Mouse (Mus musculus): ENCODE measurements at regions not wholly inside any gene's neighbourhood (a gene's known extent, or its start where the extent isn't known, plus 50 kb on each side); places are given as distances from the start of the nearest gene placed in this dataset.

GRCm38 (mm10) chr19:56029428-56030281 lies 257.3 kb upstream of the Habp2 start:
- Histone ChIP-seq H3K9ac (replicated peaks; ENCODE audit: low read length) (peak overlapping the region; percentile 14), H3K27ac (replicated peaks; ENCODE audit: low read depth, low read length) (peak overlapping the region; percentile 84), H3K4me2 (ENCODE audit: low read length) (0 out of 2 replicates have a peak overlapping the region, but pooled peaks have one; percentile 6), H3K4me3 (replicated peaks; ENCODE audit: low read depth, low read length) (no peak overlapping the region), H3K36me3 (ENCODE audit: control insufficient read depth, insufficient read depth, low read length) (no peaks in the 10 kb centered on the region), H3K4me1 (ENCODE audit: control insufficient read depth, insufficient read depth, low read length) (peaks cover 10% of the 10 kb centered on the region), H3K27me3 (ENCODE audit: control insufficient read depth, insufficient read depth, low read length) (no peaks in the 10 kb centered on the region), H3K9me3 (ENCODE audit: control insufficient read depth, low read length) (peaks cover 10% of the 10 kb centered on the region; the same call in 1 of the 2 replicates)
- WGBS = 9% methylated on average over 21 of the region's 21 CpGs
- peak; percentile 75 for DNase-seq
- peak; percentile 86 for ATAC-seq (ENCODE audit: low FRiP score, low TSS enrichment)

DNA sequence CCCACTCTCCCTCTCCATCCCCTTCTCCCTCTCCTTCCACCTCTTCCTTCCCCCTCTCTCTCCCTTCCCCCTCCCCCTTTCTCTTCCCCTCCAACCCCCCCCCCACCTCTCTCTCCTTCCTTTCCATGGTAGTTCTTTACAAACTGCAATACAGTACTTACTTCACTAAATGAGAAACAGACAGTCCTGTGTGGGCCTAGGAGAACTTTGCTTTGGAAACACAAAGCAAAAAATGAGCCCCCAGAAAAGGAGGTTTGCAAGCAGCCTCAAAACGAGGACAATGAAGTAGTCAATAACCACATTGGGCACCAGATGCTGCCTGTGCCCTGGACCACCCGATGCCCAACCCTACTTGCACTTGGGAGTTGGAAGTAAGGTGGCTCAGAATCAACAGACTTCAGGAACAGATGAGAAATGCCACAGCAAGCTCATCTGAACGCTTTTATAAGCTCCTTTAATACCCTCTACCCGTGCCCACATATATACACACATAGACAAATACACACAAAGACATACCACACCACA lies 256.5 kb upstream of the Habp2 start:
- Histone ChIP-seq H3K4me2 (ENCODE audit: low read length) (no peak overlapping the region), H3K9me3 (ENCODE audit: control insufficient read depth, low read length) (peaks cover 10% of the 10 kb centered on the region; the same call in 1 of the 2 replicates), H3K4me3 (replicated peaks; ENCODE audit: low read depth, low read length) (no peak overlapping the region), H3K36me3 (ENCODE audit: control insufficient read depth, insufficient read depth, low read length) (no peaks in the 10 kb centered on the region), H3K27me3 (ENCODE audit: control insufficient read depth, insufficient read depth, low read length) (no peaks in the 10 kb centered on the region), H3K4me1 (ENCODE audit: control insufficient read depth, insufficient read depth, low read length) (peaks cover 10% of the 10 kb centered on the region), H3K27ac (replicated peaks; ENCODE audit: low read depth, low read length) (peak overlapping the region; percentile 84; the same call in 1 of the 2 replicates), H3K9ac (replicated peaks; ENCODE audit: low read length) (no peak overlapping the region)
- no peak for DNase-seq
- no peak for ATAC-seq (ENCODE audit: low FRiP score, low TSS enrichment)
- WGBS = 60% methylated on average over 4 of the region's 4 CpGs

DNA sequence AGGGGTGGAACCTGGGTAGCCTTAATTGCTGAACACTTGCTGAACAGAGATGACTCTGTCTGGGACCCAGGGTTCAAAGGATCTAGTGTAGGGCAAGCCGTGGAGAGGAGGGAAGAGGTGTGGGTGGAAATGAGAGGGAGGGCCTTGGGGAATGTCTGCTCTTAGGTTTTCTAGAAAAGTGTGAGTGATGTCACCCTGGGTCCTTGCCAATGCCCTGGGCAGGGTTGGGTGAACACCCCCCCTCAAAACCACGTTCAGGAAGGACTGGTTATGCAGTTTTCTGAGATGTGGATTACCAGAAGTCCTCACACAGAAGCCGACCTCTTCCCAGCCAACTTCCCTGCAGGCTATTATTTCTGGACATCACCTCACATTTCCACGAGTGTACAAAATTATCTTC lies 252.4 kb upstream of the Habp2 start:
- Histone ChIP-seq H3K27me3 (ENCODE audit: control insufficient read depth, insufficient read depth, low read length) (no peaks in the 10 kb centered on the region), H3K27ac (replicated peaks; ENCODE audit: low read depth, low read length) (no peak overlapping the region), H3K4me3 (replicated peaks; ENCODE audit: low read depth, low read length) (no peak overlapping the region), H3K9ac (replicated peaks; ENCODE audit: low read length) (no peak overlapping the region), H3K36me3 (ENCODE audit: control insufficient read depth, insufficient read depth, low read length) (no peaks in the 10 kb centered on the region), H3K4me1 (ENCODE audit: control insufficient read depth, insufficient read depth, low read length) (peaks cover 10% of the 10 kb centered on the region), H3K4me2 (ENCODE audit: low read length) (no peak overlapping the region), H3K9me3 (ENCODE audit: control insufficient read depth, low read length) (no peaks in the 10 kb centered on the region)
- WGBS = 74% methylated on average over 4 of the region's 4 CpGs
- no peak for DNase-seq
- no peak for ATAC-seq (ENCODE audit: low FRiP score, low TSS enrichment)

- Histone ChIP-seq H3K27me3 (ENCODE audit: control insufficient read depth, insufficient read depth, low read length) (no peaks in the 10 kb centered on the region), H3K36me3 (ENCODE audit: control insufficient read depth, insufficient read depth, low read length) (no peaks in the 10 kb centered on the region), H3K4me3 (replicated peaks; ENCODE audit: low read depth, low read length) (no peak overlapping the region), H3K4me2 (ENCODE audit: low read length) (no peak overlapping the region), H3K4me1 (ENCODE audit: control insufficient read depth, insufficient read depth, low read length) (peaks cover 11% of the 10 kb centered on the region), H3K27ac (replicated peaks; ENCODE audit: low read depth, low read length) (no peak overlapping the region), H3K9ac (replicated peaks; ENCODE audit: low read length) (no peak overlapping the region), H3K9me3 (ENCODE audit: control insufficient read depth, low read length) (no peaks in the 10 kb centered on the region)
- DNase-seq (no peak), ATAC-seq (ENCODE audit: low FRiP score, low TSS enrichment) (no peak)
- WGBS = 76% methylated on average over 3 of the region's 3 CpGs
Measured at GRCm38 (mm10) chr19:56037584-56037983, 249.4 kb upstream of the Habp2 start.

DNA sequence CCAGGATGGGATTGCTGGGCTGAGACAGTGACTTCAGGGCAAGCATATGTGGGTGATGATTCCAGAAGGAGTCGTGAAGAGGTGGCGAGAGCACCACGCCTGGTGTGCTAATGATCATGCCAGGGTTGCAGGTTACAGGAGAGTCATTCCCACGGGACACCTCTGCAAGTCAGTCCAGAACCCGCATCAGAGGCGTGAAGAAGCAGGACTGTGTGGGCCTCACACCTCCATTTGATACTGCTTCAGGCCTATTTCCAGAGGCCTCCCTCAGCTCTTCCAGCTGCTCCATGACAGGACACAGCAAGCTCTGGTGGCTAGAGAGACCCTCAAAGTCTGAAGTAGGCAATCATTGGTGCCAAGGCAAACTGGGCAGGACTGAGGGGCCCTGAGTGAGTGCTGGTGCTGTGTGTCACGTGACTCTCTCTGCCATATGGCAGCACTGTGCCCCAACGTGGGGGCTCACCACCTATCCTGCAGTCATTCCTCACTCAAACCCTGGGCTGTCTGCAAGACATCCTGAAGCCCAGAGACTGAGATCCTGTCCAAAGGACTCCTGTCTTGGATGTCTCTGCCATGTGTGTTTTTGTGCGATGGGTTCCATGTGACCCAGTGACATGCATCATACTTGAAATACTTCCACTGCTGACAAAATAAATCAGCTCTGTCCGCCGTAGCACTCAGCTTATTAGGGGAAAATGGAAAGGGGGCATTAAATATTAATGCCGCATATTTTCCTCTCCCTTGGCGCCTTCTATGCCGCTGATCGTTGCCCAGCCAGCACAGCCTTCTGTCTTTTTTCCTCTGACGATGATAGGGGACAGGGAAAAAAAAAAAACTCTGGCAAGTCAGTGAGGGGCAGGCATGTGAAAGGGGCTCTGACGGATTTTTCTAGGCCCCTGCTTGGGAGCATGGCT lies 247.6 kb upstream of the Habp2 start:
- H3K4me1 ChIP-seq (ENCODE audit: control insufficient read depth, insufficient read depth, low read length) = peaks cover 11% of the 10 kb centered on the region
- no peak overlapping the region for H3K4me2 ChIP-seq (ENCODE audit: low read length)
- H3K27me3 ChIP-seq (ENCODE audit: control insufficient read depth, insufficient read depth, low read length) = no peaks in the 10 kb centered on the region
- no peak overlapping the region for H3K9ac ChIP-seq (replicated peaks; ENCODE audit: low read length)
- WGBS = 47% methylated on average over 17 of the region's 17 CpGs
- H3K4me3 ChIP-seq (replicated peaks; ENCODE audit: low read depth, low read length) = no peak overlapping the region
- no peaks in the 10 kb centered on the region for H3K36me3 ChIP-seq (ENCODE audit: control insufficient read depth, insufficient read depth, low read length)
- ATAC-seq (ENCODE audit: low FRiP score, low TSS enrichment) (peak; percentile 64; the same call in 1 of the 2 replicates), DNase-seq (peak; percentile 77)
- H3K9me3 ChIP-seq (ENCODE audit: control insufficient read depth, low read length) = no peaks in the 10 kb centered on the region
- H3K27ac ChIP-seq (replicated peaks; ENCODE audit: low read depth, low read length) = peak overlapping the region; percentile 62

DNA sequence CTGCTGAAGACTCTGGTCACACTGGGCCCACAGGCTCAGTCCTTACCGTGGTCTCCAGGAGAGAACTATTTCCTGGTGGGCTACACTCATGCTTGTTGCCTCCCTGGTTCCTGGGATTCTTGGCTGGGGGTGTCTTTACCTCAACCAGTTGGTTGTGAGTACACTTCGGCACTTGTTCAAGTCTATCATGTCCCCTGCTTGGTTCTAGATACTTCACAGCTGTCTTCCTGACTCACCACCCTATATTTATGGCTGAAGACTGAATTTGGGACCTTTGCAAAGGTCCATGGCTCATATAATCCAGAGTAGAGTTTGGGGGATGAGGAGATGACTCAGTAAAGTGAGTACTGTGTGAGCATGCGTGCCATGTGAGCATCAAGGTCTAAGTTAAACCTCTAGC lies 245.0 kb upstream of the Habp2 start:
- Histone ChIP-seq H3K36me3 (ENCODE audit: control insufficient read depth, insufficient read depth, low read length) (no peaks in the 10 kb centered on the region), H3K4me3 (replicated peaks; ENCODE audit: low read depth, low read length) (no peak overlapping the region), H3K27ac (replicated peaks; ENCODE audit: low read depth, low read length) (no peak overlapping the region), H3K4me2 (ENCODE audit: low read length) (no peak overlapping the region), H3K9me3 (ENCODE audit: control insufficient read depth, low read length) (no peaks in the 10 kb centered on the region), H3K9ac (replicated peaks; ENCODE audit: low read length) (no peak overlapping the region), H3K4me1 (ENCODE audit: control insufficient read depth, insufficient read depth, low read length) (peaks cover 11% of the 10 kb centered on the region), H3K27me3 (ENCODE audit: control insufficient read depth, insufficient read depth, low read length) (no peaks in the 10 kb centered on the region)
- DNase-seq (no peak), ATAC-seq (ENCODE audit: low FRiP score, low TSS enrichment) (no peak)
- WGBS = 91% methylated on average over 3 of the region's 3 CpGs

GRCm38 (mm10) chr19:56046784-56047390 lies 240.1 kb upstream of the Habp2 start:
- WGBS = 58% methylated on average over 16 of the region's 16 CpGs
- no peaks in the 10 kb centered on the region for H3K27me3 ChIP-seq (ENCODE audit: control insufficient read depth, insufficient read depth, low read length)
- H3K9me3 ChIP-seq (ENCODE audit: control insufficient read depth, low read length) = no peaks in the 10 kb centered on the region
- DNase-seq (no peak), ATAC-seq (ENCODE audit: low FRiP score, low TSS enrichment) (no peak)
- H3K36me3 ChIP-seq (ENCODE audit: control insufficient read depth, insufficient read depth, low read length) = no peaks in the 10 kb centered on the region
- H3K4me1 ChIP-seq (ENCODE audit: control insufficient read depth, insufficient read depth, low read length) = no peaks in the 10 kb centered on the region
- no peak overlapping the region for H3K9ac ChIP-seq (replicated peaks; ENCODE audit: low read length)
- no peak overlapping the region for H3K27ac ChIP-seq (replicated peaks; ENCODE audit: low read depth, low read length)
- no peak overlapping the region for H3K4me3 ChIP-seq (replicated peaks; ENCODE audit: low read depth, low read length)
- no peak overlapping the region for H3K4me2 ChIP-seq (ENCODE audit: low read length)

- no peak overlapping the region for H3K27ac ChIP-seq (replicated peaks; ENCODE audit: low read depth, low read length)
- 96% methylated on average over 8 of the region's 8 CpGs for WGBS
- H3K9ac ChIP-seq (replicated peaks; ENCODE audit: low read length) = no peak overlapping the region
- H3K4me1 ChIP-seq (ENCODE audit: control insufficient read depth, insufficient read depth, low read length) = no peaks in the 10 kb centered on the region
- no peaks in the 10 kb centered on the region for H3K36me3 ChIP-seq (ENCODE audit: control insufficient read depth, insufficient read depth, low read length)
- no peak overlapping the region for H3K4me3 ChIP-seq (replicated peaks; ENCODE audit: low read depth, low read length)
- H3K9me3 ChIP-seq (ENCODE audit: control insufficient read depth, low read length) = no peaks in the 10 kb centered on the region
- no peaks in the 10 kb centered on the region for H3K27me3 ChIP-seq (ENCODE audit: control insufficient read depth, insufficient read depth, low read length)
- no peak overlapping the region for H3K4me2 ChIP-seq (ENCODE audit: low read length)
- no peak for ATAC-seq (ENCODE audit: low FRiP score, low TSS enrichment)
- no peak for DNase-seq
Measured at GRCm38 (mm10) chr19:56054186-56054585, 232.8 kb upstream of the Habp2 start.

Measured in midbrain, embryonic 14.5 days (tissue).